Mouse (Mus musculus) layer of hippocampus, postnatal 10 days (tissue): Measurements from ENCODE around the gene Rai1. TPM values are rescaled to one million over a fixed set of nuclear protein-coding genes. Genes with fewer than 3 reads are reported as not detected.

Experiments used
- DNase-seq, 2 experiments: peaks; one replicate each; pipeline ENCODE4 v3.0.0; 2021; ENCODE audit warnings: low spot score in 2 of 2
- total RNA-seq, 2 experiments: library from RNA; stranded (reverse); gene quantifications; 2 replicates each; pipeline ENCODE4 v1.2.3; 2021

Rai1 gene
- total RNA-seq, 2 experiments from 2014 or later, result 70.7 to 83.2 TPM

DNA sequence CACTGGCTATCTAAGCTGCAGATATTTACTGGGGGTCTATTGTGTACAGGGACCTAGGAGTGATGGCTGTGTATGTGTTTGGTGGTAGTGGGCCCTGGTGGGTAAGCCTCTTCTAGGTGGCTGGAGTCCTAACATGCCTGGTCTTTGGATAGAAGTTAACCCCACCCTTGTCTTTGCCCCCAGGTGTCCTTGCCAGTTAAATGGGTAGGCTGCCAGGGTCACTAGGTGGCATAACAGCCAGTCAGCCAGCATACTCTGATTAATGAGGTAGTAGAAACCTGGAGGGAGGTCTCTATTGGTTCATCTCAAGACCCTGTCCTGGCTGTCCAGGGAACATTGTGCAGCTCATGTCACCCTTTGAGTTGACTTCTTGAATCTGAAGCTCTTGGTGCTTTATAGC is 17.8 kb downstream of the Rai1 start:
- no peak for DNase-seq

DNA sequence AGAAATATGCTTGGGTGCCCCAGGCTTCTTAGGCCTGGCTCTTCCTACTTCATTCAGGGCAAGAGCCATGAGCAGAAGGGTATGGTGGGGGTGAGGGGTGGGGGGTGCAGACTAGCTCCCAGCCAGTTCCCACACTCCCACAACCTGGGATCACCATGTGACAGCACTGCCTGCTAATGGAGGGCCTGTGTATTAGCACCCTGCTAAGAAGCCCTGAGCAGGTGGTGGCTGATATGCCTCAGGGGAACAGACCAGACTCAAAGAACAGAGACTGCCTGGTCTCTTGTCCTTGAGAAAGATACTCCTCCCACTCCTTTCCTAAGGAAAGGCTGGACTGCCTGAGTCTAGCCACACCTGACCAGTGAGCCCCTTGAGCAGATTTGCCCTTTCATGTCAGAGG is 22.2 kb downstream of the Rai1 start:
- no peak for DNase-seq

DNA sequence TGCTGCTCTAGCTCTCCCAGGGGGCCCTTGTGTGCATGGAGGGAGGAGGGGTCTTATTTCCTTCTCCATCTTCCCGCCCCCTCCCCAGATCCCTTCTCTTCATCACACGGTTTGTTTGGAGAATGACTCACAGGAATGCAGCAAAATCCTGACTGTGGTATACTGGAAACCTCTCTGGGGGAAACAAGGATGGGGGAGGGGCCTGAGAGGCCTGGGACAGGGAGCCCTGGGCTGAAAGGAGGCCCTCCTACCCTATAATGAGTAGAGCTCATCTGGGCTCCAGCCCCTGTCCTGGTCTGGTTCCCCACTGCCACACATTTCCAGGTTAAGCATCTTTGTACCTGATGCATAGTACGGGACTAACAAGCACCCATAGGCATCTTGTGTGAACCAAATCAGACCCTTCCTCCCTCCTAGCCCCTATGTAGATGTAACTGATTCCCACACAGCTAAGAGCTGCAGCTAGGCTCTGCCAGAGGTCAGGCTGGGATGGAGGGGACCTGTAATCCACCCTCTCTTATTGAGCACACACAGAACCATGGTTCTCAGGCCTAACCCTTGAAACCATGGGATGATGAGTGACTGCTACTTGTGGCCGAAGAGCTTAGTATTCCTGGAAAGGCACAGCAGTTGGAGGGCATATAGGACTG is 23.2 kb downstream of the Rai1 start:
- no peak for DNase-seq

GRCm38 (mm10) chr11:60130516-60130915 is 25.7 kb downstream of the Rai1 start:
- no peak for DNase-seq

- no peak for DNase-seq
These were observed 27.2 kb downstream of the Rai1 start for GRCm38 (mm10) chr11:60132061-60132460.

GRCm38 (mm10) chr11:60136491-60136890 is 31.7 kb downstream of the Rai1 start:
- DNase-seq, result no peak

GRCm38 (mm10) chr11:60137170-60137569 is 32.4 kb downstream of the Rai1 start:
- DNase-seq, result no peak

- DNase-seq, result peak in 1 of 2 experiments; percentile 41
These were observed 34.4 kb downstream of the Rai1 start for GRCm38 (mm10) chr11:60139141-60139733.

- peak; percentile 63 to 71 for DNase-seq
These were observed 35.0 kb downstream of the Rai1 start for GRCm38 (mm10) chr11:60139734-60140371.

DNA sequence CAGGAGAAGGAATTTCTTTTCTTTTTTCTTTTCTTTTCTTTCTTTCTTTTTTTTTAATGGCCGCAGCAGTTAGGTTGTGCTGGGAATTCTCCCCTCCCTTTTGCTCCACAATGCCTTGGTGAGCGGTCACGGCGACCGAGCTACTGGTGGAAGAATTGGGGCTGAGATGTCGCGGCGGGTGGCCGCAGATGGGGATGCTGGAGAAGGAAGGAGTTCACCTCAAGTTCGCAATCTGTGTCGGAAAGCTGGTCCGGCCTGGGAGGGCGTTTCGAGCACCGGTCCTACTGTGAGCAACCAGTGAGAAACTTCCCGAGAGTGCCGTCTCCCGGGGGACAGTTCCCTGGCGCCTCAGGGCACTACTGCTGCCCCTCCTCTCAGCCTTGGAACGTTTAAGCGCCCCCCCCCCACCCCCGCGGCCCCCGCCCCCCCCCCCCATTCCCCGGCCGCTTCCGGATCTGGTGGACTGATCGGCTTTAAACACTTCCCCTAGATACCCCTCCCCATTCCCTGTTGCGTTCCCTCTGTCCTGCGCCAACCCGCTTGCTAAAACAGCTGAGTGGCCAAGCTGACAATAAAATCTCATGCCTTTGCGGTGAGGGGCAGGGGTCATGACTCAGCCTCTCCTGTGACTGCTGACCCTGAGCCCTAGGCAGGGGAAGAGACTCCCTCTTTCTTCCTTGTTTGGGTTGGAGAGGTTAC is 35.9 kb downstream of the Rai1 start:
- DNase-seq, result peak in 1 of 2 experiments; percentile 33

- no peak for DNase-seq
These were observed 36.4 kb downstream of the Rai1 start for GRCm38 (mm10) chr11:60141285-60141608.

DNA sequence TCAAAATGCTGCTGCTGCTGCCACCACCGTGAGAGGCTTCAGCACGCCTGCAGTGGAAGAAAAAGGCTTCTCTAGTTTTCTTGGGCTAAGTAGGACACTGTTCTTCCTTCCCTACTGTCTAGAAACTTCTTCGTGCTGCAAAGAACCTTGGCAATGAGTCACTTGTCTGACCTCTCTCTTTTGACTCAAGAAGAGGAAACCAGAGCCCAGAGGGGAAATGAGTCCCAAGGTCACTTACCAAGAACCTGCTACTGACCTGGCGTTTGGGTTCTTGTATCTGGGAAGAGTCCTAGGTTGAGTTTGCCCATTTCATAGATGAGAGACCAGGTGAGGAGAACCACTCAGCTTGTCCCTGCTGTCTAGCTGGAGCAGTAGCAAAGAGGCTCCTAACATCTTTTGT is 38.3 kb downstream of the Rai1 start:
- no peak for DNase-seq

- DNase-seq, result no peak
These were observed 41.4 kb downstream of the Rai1 start for GRCm38 (mm10) chr11:60146170-60146569.

- DNase-seq, result no peak
These were observed 43.8 kb downstream of the Rai1 start for GRCm38 (mm10) chr11:60148591-60148990.

DNA sequence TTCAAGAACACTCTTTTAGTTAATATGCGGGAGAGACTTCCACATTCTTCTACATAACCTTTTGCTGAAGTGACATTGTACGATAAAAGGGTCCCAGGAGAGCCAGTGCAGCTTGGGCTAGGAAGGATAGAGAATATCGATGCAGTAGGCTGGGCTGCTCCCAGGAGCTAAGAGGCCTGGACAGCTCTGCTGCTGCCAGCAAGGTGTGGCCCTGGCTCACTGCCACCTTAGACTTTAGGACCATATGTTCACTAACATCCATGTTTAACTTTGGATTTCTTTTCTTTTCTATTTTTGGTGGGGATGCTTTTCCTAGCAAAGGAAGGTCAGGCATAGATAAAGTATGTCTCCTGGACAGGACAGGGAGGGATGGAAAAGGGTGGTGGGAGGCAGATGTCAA is 44.3 kb downstream of the Rai1 start:
- no peak for DNase-seq

DNA sequence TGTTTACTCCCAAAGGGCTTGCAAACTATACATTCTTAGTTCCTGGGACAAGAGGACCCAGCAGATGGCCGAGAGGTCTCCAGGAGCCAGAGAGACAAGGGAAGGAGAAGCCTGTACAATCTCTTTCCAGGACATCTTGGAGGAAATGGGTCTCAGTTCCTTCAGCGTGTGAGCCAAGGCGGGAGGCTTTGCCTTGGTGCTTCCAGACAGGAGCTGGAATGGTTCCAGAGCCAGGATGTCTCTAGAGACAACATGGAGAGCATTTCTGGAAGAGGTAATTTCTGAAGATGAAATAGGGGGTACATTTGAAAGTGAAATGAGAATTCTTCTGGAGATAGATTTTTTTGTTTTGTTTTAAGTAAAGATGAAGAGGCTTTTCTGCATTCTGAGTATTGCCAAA is 45.9 kb downstream of the Rai1 start:
- DNase-seq, result no peak

DNA sequence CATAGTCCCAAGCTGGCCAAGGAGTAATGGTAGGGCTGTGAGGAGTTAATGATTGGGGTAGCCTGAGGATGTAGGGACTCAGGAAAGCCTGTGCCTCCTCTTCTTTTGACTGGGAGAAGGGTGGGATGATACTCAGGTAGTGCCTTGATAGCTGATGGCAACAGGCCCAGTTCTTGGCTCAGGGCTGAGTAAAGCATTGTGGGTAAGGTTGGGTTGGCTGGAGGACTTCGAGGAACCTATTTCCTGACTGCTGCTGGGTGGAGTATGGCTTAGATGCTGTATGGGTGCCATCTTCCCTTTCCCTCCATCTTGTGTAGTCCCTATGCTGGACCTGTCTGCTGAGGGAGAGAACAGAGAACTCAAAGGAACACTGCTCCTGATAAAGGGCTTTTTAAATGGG is 47.5 kb downstream of the Rai1 start:
- DNase-seq, result no peak

DNA sequence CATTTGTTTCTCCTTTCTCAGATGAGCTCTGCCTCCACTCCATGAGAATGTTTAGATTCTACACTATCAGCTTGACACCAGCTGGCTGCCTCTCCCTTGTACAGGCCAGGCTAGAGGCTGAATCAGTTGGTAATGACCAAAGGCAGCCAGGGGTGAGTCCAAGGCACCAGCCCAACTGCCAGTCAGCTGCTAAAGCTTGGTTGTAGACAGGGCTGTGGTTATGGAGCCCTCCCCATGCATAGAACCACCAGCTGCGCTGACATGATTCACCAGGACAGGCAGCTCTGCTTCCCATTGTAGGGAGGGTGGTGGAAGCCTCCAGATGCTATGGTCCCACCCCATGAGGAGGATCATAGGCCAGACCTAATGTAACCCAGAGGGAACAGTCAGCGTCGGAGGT is 49.1 kb downstream of the Rai1 start:
- no peak for DNase-seq

GRCm38 (mm10) chr11:60155690-60156089 is 50.9 kb downstream of the Rai1 start:
- no peak for DNase-seq

- no peak for DNase-seq
These were observed 53.5 kb downstream of the Rai1 start for GRCm38 (mm10) chr11:60158271-60158670.

DNA sequence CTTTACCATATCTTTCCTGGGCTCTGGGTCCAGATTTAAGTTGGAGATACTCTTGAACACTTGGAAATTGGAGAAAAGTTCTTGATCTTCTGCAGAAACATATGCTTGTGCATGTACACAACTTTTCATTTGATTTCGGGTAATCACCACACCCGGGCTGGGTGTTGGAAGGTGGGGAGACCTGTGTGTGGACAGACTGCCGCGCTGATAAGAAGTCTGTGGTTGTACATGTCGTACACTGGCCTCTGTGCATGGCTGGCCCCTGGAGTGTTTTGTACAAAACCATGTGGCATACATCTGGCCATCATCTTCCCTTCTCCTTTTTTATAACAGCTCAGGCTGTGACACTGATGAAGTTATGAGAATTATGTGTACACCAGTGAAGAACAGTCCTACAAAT is 55.1 kb downstream of the Rai1 start:
- no peak for DNase-seq

DNA sequence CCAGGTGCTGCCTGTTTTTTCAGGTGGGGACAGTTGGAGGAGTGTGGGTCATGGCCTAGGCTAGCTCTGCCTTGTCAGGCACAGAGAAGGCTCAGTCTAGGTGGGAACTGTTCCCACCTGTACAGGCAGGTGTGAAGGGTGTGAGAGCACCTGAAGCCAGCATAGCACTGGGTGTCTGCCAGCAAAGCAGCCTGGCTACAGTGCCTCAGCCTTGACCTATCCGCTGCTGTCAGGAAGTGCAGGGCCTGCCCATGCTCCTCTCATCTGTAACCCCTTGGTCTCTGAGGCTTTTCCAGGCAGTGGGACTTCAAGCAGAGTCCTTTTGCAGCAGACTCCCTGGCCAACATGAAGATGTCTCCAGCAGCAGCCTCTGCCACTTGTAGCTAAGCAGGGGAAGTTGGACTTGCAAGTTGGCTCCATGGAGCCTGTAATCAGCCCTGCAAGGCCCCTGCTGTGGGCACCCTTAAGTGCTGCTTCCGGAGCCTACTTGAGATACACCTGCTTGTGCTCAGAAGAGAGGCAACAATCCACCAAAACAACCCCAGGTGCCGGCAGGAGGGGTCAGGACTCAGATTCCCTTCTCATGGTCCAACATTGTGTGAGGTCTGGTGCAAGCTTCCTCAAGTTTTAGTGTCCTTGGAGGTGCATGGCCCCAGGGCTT is 55.8 kb downstream of the Rai1 start:
- DNase-seq, result no peak
